Mouse (Mus musculus): ENCODE measurements around the gene Smurf1.

Smurf1 gene

DNA sequence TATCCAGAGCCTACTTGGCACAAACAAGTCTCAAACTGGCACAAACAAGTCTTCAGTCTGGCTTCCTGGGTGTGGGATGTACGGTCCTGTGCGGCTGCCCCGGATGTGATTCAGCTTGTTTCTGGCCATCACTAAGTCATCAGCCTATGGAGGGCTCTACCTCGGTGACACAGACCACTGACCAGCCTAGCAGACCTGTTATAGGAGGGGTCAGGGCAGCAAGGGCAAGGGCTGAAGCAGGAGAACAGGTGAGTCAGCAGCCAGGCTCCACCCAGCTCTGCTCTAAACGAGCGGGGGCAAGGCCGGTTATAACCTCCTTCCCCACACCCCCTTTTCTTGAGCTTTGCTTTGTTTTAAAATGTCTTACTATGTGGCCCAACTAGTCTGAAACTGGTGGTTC lies 11.2 kb downstream of the Smurf1 start:
- DNase-seq (ENCODE audit: low read depth), result no peak

DNA sequence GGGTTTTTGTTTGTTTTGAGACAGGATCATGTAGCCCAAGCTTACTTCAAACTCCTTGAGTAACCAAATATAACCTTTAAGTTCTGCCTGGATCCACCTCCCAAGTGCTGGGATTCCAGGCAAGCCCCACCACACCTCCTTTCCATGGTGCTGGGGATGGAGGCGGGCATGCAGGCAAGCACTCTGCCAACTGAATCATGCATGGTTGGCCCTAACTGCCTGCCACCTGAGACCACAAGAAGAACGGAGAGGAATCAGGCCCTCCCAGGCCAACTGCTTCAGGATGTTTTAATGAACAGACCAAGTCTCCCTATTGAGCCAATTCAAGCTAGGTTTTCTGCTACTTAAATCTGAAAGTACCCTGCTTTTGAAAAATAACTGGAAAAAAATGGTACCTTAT lies 13.1 kb downstream of the Smurf1 start:
- DNase-seq (ENCODE audit: low read depth), result no peak

DNA sequence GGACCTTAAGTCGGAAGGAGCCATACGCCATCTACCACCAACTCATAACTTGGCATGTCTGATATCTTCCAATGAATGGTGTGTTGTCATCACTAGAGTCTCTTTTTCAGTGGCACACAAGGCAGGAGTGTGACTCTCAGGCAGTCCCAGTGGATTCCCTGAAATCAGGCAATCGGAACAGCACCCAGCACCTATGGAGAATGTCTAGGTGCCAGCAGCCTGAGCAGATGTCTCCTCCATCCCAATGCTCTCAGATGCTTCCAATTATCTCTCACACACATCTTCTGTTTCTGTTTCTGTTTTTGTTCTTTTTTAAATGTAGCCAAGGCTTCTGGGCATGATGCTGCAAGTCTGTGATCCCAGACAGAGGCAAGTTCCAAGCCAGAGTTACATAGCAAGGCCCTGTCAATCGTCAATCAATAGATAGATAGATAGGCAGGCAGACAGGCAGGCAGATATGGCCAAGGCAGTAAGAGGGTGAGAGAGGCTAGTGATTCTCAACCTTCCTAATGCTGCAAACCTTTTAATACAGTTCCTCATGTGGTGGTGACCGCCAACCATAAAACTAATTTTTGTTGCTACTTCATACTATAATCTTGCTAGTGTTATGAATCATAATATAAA lies 15.1 kb downstream of the Smurf1 start:
- DNase-seq (ENCODE audit: low read depth), result no peak

DNA sequence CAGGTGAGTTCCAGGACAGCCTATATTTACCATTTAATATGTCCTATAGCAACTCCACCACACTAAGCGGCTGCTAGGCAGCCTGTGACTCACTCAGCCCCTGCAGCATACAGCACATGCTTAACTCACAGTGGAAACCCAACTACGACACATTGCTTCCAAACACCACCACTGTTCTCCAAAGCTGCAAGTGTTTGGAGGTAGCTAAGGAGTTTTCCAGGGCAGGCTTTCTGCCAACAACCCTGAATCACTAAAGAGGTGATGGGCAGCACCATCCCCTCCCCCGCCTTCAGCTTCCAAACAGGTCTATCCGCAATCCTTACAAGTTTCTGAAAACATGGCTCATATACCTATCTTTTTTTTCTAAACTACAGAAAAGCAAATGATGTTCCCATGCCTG lies 15.8 kb downstream of the Smurf1 start:
- DNase-seq (ENCODE audit: low read depth), result no peak

DNA sequence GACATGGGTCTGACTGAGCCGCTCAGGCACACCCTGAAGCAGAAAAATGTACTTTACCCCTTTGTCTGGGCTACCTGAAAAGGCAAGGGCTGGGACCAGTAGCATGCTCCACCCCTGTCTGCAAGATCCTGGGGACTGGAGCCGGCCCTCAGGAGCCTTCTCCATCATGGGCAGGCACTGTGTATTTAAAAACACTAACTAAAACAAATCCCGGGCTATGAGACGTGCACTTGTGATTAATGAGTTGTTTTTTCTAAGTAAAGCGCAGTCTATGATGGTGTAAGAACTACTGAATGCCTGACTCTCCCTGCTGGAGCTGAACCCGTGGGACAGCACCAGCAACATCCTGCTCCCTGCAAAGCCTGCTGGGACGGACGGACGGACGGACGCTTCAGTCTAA lies 17.2 kb downstream of the Smurf1 start:
- DNase-seq (ENCODE audit: low read depth), result no peak

DNA sequence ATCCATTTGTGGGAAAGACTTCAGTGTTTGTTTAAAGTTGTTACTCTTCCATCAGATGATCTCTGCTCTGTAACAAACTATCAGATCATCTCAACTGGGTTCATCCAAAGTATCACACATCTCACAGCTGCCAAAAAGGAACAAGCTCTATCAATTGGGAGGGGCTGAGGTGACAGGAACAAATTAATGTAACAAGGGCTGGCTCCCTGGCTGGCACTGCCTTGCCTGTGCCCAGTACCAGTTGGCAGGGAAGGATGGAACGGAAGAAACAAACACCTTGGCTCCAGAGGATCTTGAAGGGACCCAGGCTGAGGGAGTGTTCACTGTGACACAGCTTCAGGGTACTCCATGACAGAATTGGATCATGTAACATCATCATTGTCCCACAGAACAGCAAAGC lies 17.6 kb downstream of the Smurf1 start:
- no peak for DNase-seq (ENCODE audit: low read depth)

DNA sequence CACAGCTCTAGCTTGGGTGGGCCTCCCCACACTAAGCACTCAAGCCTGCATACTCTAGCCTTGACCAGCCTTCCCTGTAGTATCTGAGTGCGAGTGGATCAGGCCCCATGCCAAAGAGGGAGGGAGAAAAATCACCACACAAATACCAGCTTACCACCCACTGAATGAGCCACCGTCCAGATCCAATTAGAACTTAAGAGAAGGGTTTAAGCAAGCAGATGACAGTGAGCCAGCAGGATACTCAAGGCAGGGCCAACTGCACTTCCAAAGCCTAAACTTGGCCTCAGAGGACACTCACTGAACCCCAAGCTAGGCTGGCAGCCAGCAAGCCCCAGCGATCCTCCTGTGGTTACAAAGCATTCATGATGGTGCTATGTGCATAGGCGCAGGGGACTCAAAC lies 19.6 kb downstream of the Smurf1 start:
- no peak for DNase-seq (ENCODE audit: low read depth)

DNA sequence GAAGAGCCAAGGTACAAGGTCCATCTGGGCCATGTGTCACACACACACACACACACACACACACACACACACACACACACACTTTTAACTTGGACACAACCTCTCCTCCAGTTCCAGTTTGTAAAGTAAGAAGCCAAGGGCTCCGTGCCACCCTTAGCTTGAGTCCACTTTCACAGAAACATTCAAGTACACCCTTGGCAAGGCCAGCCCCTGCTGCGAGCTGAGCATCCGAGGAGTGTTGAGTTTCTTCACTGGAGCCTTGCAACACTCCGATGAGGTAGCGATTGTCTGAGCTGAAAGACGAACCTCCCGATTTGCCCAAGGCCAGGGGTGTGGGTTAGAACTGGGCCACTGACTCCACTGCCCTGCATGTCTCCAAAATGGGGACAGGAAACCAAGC lies 20.7 kb downstream of the Smurf1 start:
- no peak for DNase-seq (ENCODE audit: low read depth)

DNA sequence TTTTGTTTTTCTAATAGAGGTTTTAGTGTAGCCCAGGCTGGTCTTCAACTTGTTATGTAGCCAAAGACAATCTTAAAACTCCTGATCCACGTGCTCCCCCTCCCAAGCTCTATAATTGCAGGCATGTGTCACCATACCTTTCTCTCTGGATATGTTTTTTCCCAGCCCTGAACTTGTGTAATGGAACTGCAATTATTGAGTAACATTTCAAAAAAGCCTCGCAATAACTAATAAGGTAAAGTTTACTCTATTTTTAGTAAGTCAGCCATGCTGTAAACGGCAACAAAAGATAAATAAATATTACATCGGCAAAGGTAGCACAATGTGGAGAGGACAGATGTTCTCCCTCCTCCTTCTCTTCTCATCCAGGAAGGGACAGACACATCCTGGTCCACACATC lies 21.3 kb downstream of the Smurf1 start:
- no peak for DNase-seq (ENCODE audit: low read depth)

DNA sequence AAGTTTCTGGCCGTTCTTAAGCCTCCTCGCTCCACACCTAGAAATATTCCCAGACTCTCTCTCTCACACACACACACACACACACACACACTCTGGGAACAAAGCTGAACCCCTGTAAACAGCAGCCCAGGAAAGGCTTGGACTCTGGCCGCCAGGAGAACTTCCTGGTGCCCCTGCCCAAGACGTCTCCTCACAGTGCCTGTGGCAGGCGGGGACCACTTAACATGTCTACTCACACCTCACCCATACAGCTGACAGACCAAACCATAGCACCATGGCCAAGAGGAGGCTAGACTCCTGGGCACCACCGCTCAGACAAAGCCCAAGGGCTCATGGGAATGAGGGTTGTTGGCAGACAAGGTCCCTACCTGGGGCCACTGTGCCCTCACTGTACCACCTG lies 22.3 kb downstream of the Smurf1 start:
- DNase-seq (ENCODE audit: low read depth), result no peak

DNA sequence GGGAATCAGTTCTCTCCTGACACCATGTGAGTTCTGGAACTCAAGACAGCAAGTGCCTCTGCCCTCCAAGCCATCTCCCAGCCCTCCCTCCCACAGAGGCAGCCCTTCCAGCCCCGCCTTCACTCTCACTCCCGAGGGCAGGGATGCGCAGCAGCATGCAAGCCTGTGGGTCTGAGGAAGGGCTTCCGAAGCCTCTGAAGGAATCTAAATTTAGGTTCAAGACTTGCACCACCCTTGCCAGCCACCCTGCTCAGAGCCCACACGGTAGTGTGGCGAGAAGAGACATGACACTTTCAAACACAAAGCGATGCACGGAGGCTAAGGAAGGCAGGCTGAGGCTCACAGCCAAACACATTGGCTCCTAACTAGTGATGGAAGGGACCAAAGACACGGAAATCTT lies 23.2 kb downstream of the Smurf1 start:
- no peak for DNase-seq (ENCODE audit: low read depth)

DNA sequence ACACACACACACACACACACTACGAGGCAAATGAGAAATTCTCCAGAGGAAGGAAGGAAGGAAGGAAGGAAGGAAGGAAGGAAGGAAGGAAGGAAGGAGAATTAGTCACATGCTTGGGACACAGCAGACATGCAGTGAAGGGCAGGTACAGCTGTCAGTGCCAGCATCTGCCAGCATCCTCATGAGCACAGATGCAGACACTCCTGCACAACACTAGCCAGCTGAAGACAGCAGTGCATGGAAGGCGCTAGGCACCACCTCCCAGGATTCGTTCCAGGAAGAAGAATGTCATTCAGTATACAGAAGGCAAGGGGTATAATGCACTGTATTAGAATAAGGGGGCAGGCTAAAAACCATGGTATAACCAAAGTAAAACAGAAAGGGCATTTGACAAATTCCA lies 24.7 kb downstream of the Smurf1 start:
- DNase-seq (ENCODE audit: low read depth), result no peak

DNA sequence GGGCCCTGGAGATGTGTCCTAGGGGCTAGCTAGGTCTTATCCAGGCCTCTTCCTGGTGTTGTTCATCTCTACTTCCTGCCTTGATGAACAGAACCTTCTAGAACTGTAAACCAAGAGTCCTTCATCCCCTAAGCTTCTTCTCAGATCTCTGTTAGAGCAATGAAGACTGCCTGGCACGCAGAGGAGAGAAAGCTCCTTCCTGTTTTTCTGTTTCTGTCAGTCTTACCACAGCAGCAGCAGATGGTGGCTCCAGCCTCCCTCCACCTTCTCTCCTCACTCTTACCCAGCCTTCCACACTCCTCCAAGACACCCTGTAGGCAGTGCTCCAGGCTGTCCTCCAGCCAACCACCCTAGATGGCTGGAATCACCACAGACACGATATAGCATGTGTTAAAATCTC lies 28.3 kb downstream of the Smurf1 start:
- no peak for DNase-seq (ENCODE audit: low read depth)

DNA sequence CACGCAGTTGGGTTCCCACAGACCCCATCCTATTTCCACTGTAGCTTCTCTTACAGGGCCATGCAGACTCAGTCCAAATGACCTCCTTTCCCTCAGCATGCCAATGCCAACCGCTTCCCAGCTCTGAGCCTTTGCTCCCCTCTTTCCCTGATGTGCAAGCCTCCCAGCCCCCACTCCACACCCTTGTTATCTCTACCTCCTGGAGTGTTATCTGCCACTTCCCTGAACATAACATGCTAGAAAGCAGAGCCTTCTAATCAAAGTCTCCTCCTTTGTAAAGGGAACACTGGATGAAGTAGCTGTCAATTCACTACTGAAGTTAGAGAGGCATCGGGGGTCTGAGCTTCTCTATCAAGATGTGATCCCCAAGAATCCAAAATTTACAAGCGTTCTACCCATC lies 32.2 kb downstream of the Smurf1 start:
- DNase-seq (ENCODE audit: low read depth), result no peak

DNA sequence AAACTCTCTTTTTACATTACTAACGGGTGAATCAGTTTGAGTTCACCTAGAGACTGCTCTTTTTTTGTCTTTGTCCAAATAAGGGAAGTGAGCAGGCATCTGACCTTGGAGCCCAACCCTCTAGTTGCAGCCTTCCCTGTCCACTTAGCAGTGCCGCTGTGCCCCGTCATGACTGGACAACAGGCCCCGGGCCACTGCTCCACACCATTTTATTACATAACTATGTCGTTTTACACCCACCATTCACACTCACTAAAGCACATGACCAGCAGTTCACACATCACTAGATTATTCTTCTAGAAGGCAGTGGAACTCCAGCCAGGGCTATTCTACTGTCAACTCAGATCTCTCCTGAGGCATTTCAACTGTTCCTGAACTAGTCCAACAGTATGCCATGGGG lies 33.8 kb downstream of the Smurf1 start:
- DNase-seq (ENCODE audit: low read depth), result no peak

DNA sequence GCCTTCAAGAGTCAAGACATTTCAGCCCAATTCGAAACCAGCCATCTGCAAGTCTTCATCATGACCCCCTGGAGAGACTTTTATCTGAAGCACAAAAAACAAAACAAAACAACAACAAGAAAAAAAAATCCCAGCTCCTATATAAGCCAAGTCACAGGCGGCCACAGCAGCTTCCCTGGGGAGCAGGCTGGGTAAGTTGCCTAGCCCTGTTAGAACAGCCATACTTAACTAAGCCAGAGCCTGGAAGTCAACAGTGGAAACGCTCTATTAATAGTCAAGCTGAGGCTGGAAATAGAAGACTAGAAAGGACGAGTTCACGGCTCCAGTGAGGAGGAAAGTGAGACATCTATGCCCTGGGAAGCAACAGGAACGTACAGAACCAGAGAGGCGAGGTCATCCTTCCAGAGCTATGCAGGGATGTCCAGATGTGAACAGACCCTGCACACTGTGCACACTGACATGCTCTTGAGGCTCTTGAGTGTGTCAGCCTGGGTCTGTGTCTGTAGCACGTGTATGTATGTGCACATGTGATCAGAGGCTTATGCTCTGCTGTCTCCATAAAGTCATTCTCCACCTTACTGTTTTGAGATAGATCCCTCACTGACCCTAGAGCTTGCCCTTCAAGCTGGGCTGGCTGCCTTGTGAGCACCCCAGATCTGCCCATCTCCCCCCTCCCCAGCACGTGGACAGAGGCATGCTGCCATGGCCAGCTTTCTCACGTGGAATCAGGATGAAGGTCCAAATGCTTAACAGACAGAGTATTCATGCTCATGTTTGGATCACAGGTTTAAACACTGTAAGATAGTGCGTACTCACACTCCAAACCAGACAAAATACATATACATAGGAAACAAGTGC lies 36.6 kb downstream of the Smurf1 start:
- no peak for DNase-seq (ENCODE audit: low read depth)

DNA sequence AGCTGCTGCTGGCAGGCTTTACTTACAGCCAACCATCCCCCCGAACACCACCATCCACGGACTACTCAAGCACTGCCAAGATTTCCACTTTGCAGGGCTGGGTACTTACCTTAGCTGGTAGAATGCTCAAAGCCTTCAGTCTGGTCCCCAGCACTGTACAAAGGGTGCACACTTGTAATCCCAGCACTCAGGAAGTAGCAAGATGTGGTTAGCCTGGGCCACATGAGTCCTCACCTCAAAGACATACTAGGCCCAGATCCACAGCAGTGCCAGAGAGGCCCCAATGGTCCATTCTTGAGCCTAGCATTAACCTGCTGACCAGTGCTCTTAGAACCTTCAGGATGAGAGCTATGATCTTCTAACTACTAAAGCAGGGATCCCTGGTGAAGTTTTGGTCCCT lies 39.4 kb downstream of the Smurf1 start:
- DNase-seq (ENCODE audit: low read depth), result no peak

DNA sequence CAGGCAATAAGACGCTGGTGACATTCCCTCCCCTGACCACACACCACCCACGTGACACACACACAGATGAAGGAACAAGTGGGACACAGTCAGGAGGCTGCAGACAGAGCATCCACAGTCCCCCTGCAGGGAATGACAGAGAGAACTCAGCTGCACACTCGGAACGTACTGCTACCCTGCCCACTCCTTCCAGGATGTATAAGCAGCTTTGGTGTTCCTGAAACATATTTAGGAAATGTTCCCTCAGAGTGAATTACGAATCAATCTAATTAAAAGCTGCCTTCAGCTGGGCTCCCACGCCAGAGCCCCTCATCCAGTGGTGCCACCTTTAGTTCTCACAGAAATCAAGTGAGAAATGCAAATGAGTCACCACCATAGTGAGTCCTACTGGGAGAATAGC lies 42.3 kb downstream of the Smurf1 start:
- DNase-seq (ENCODE audit: low read depth), result no peak

DNA sequence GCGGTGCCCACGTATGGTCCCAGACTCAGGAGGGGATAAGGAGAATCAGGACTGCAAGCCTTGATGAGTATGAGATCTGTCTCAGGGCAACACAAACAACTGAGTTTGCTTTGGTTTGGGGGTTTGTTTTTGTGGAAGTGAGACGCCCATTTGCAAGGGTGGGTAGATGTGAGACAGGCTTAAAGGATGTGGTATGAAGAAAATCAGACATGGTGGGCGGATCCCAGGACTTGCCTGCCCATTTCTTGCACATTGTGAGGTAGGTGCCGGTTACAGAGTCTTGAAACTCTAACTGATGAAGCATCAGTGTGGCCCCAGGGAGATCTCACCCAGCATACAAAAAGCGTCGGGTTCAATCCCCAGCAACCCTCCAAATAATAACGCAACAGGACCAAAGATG lies 45.9 kb downstream of the Smurf1 start:
- DNase-seq (ENCODE audit: low read depth), result no peak

DNA sequence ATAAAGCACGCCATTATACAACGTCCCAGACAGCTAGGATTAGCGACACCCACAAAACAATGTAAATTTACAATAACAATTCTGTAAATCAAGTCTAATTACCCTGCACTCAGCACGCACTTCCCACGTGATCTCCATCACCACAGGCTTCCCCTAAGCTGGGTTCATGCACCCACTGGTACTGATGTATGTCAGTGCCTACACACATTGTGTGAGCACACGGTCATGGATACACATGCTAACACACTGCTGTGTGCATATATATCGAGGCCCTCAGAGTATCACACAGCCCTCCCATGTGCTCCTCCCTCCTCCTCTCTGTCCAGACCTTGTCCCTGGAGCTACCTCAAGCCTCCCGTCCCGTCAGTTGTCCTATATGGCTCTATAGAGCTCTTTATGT lies 46.5 kb downstream of the Smurf1 start:
- DNase-seq (ENCODE audit: low read depth), result no peak

DNA sequence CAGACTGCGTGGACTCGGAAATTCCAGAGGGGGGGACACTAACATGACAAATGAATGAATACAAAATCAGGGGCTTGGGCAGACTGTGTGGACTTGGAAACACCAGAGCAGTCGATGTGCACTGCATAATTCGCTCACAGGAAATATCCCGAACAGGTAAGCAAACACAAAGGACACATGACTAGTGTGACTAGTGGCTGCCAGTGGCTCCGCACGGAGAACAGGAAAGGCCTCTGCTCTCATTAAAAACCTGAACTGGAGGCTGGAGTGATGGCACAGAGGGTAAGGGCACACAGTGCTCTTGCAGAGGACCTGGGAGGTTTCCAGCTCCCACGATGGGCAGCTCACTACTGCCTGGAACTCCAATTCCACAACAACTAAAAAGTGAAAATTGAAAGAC lies 47.4 kb downstream of the Smurf1 start:
- no peak for DNase-seq (ENCODE audit: low read depth)

DNA sequence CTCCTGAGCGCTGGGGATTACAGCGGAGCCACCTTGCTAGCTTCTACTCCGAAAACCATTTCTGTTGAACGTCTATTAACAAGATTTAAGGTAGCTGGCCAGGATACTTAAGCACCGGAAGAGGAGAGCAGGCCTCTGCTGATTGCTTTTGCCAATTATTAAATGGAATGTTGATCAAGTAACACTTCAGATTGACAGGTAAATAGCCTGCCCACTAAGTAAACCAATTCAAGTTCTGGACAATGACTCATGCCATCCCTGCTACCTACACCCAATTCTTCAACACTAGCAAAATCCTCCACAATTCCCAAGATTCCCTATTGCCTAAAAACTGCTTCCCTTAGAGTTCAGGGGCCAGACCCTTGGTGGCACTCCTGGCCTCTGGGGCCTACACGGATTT lies 48.5 kb downstream of the Smurf1 start:
- DNase-seq (ENCODE audit: low read depth), result no peak

DNA sequence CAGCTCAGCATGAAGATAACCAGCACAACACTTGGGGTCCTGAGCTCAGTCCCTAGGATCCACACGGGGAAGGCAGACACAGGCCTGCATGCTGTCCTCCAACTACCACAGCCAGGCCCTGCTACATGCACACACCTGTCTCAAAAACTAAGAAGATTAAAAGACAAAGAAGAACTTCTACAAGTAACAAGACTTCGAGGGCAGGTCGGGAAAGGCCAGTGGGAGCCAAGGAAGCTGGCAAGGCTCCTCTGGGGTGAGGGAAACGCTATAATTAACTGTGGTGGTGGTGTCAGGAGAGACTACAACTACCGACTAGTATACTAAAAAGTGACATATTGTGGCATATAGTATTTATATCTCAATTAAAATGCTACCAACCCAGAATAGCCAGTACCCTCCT lies 49.8 kb downstream of the Smurf1 start:
- DNase-seq (ENCODE audit: low read depth), result no peak

DNA sequence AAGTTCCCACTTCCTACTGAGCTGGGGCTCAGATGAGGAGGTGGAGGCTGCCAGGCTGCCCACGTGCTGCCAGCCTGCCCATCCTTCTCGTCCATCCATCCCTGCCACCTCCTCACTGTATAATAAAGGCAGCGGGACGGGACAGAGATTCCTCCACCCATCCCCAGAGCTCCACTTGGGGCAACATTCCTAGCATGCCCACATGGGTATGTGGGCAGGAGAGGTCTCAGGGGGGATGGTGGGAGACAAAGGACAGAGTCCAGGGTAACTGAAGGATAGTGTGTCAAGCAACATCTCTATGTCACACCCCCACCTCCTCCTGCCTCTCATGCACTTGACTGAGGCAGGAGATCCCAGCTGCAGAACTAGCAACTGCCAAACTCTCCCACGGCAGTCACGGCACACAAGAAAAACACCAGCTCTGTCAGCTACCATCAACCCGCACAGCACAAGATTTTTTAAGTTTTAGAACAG lies 51.2 kb downstream of the Smurf1 start:
- DNase-seq (ENCODE audit: low read depth), result no peak

Data from c-Kit-positive CD71-negative TER-119-negative erythroid progenitor cells, embryonic 14.5 days (primary cell).